Mouse (Mus musculus) ovary, postnatal 36 days (tissue): ENCODE results near the gene Pfn4.
"Not testable (repeated sequence)": the region's sequence is repeated elsewhere in the genome, so short reads cannot be mapped to it uniquely, and the experiment has no call there.

ENCODE experiments used
- DNase-seq: peaks from one replicate; pipeline ENCODE4 v3.0.0; 2022; ENCODE audit warnings: low spot score, mixed read lengths

Pfn4 gene

DNA sequence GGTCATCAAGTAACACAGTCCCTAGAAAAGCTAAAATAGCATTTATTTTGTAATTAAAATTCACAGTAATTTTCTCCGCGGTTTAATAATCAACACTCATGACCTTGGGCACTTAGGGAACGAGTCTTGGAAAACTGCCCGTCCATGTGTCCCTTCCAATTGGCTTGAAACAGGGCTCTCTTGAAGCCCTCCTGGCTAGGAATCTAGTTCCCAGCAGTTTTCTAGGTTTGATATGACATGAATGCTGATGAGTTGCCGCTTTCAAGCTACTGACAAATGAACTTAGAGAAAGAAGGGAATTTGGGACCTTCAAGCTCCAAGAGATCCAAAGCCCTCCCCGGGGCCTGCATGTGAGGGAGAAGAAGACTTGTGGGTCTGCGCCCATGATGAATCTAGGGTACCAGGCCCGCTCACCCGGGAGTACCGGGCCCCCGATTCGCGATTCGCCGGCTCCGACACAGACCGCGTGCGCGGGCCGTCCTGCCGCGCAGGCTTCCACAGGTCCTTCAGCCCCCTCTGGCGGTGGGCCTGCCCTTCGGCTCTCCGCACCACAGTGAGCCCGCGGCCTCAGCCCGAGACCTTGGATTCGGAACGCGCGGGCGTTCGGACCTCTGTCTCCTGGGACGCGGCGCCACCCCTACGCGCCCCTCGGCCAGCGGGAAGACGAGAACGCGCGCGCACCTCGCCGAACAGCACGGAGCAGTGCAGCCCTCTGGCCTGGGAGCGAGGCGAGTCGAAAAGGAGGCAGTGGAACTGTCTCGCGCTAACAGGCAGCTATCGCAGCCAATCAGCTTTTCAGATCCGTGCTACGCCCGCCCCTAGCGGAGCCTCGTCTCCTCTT lies at the start of gene Pfn4, which contains the start of gene Fam228b:
Pfn4 (plus strand) TSS at position 531 of the 841 bp plus-strand sequence.
Fam228b (minus strand) TSS at position 776 of the 841 bp plus-strand sequence.
- DNase-seq: peak; percentile 94

GRCm38 (mm10) chr12:4719066-4719761 lies 49.6 kb upstream of the Pfn4 start:
- DNase-seq: no peak

DNA sequence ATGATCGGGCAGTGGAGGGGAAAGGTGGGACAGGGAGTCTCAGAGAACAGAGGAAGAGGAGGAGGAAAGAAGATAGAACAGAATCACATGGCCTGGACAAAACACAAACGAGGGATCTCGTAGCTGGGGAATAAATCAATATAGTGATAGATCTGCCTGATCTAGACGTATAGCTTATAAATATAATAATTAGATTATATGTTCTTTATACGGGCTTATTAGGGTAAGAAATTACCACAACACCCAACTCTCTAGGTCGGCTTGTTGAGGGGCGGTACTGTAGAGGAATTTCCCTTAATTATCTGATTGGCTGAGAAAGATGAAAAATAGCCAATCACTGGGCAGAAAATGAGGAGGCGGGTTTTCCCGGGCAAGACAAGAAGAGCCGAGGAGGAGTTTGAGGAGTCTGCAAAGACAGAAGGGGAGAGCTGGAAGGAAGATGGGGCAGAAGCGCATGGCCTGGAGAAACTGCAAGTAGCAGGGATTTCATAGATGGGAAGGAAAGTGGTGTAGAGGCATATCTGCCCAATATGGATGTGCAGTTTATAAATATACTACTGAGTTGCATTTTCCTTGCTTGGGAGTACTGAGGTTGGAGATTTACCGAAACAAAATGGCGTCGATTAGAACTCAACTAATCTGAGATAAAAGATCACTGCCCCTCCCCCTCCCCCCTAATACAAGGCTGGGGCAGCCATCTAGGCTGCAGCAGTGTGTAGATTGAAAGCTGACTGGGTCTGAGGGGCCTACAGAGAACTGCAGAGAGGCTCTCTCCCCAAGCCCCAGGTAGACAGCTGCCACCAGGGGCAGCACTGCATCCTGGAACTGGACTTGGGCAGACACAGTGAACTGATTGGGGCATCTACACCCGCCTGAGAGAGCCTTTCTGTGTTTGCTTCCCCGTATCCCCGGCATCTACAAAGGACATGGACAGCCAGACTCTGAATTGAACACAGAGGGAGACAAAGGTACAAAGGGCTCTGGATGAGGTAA lies 48.8 kb upstream of the Pfn4 start:
- DNase-seq: no peak

GRCm38 (mm10) chr12:4729165-4729564 lies 39.7 kb upstream of the Pfn4 start:
- DNase-seq: no peak

DNA sequence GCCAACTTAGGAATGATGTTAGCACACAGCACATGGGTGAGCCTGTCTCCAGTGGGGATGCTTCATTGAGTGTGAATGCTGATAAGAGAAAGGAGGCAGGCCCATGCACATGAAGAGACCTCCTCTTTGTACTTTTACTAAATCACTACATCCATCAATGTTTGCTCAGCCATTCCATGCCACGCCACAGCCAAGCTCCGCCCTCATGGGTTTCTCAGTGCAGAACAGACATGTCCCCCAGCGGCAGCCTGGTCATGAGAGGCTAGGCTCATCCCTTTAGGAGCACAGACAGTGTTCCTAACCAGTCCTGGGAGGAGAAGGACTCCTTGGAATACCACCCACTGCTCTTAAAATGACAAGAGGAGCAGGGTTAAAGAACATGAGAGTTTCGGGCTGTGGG lies 37.2 kb upstream of the Pfn4 start:
- no peak for DNase-seq

DNA sequence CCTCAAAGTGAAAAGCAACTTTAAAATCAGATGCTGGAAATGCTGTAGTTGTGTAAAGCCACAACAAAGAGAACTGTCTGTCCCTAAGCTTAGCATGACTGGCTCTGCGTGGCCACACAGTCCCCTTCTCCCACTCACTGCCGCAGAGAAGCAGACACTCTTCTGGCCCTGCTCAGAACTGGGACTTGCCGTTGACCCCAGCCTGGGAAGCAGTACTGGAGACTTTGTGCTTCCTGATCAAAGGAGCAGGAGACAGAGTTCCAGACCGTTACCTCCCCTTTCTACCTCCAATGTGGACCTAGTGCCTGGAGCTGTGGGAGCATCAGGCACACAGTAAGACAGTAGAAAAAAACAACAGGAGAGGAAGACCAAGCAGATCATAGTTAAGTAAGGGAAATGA lies 36.5 kb upstream of the Pfn4 start:
- DNase-seq: no peak

DNA sequence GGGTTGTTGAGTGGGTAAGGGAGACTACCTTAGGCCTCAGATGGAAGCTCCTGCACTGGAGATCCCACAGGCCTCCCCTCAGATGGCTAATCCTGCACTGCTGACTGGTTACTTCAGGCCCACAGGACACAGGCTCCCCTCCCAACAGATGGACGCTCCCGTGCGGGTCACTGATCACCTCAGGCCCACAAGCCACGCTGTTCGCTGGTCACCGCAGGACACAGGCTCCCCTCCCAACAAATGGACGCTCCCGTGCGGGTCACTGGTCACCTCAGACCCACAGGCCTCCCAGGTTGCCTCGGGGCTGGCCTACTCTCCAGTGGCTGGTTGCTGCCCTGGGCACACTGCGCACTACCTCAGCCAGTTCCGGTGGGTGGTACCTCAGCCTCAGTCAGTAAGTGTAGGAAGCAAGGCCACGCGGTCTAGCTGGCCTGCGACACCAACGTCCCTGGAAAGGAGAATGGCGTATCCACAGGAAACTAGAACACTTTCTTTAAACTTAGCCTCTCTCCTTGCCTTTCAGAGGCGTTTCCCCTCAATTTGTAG lies 30.7 kb upstream of the Pfn4 start, which contains the start of gene Fam228a:
Fam228a (minus strand) TSS at position 400 of the 546 bp plus-strand sequence.
- DNase-seq: no peak

- no peak for DNase-seq
Measured at GRCm38 (mm10) chr12:4740823-4741222, 28.0 kb upstream of the Pfn4 start.

- DNase-seq: no peak
Measured at GRCm38 (mm10) chr12:4742183-4742582, 26.6 kb upstream of the Pfn4 start.

DNA sequence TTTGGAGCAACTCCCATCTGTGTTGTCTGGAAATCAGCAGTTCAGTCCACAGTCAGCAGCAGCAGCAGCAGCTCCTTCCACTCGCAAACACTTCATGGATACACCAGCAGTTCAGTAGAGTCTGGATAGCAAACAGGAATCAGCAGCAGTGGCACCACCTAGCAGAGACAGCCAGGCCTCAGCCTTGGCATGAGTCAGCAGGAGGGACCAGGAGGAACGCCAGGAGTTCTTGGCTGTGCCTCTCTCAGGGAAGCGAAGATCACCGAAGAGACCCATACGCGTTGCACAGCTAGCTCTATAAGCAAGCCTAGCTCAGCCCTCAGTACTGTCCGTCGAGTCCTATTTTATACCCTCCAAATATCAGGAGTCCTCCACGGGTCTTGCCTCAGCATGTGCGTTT lies 24.3 kb upstream of the Pfn4 start:
- no peak for DNase-seq

GRCm38 (mm10) chr12:4754451-4754850 lies 14.4 kb upstream of the Pfn4 start:
- not testable (repeated sequence) for DNase-seq

DNA sequence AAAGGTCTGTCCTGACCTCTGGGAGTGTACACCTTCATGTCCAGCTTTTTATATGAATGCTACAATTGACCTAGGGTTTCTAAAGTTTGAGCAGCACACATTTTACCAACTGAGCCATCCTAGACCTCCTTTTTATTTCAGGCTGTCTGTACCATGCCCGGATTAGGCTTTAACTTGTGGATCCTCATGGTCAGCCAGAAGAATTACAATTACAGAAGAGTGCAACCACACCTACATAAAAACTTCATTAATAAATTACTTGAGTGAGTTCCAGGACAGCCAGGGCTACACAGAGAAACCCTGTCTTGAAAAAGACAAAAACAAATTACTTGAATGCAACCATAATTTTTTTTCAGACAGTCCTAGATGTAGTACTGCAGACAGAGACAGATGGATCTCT lies 11.8 kb upstream of the Pfn4 start:
- DNase-seq: no peak

DNA sequence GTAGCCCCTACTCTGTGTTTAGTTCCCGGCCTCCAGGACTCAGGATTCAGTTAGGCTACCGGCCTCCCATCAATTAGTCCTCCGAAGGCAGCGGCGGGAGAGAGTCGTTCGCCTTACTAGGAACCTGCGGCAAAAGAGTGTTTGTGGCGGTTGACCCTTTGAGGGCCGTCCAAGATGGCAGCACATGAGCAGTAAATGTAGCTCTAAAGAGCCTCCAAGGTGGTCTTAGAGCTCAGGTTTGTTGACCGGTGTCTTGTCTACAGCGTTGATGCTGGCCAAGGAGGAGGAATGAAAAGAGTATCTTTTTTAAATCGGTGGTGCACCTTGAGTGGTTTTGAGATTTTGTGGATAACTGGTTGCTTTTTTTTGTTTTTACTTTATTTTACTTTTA lies 506 bp downstream of the Pfn4 start:
- DNase-seq: no peak

GRCm38 (mm10) chr12:4774895-4775587 lies 6.2 kb downstream of the Pfn4 start:
- no peak for DNase-seq

DNA sequence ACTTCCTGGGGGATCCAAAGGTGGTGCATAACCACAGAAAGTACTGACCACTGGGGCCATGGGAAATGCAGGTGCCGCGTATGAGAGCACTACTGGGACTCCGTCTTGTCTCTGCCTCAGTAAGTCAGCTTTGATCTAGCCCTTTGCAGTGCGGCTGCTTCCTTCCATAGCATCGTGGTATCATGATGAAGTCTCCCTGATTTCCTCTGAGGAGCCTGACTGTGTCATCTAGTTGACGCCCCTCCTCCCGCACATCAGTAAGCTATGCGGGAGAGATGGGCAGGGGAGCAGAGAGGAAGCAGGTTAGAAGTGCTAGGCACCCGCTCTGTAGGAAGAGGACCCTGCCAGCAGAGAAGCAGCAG lies 6.7 kb downstream of the Pfn4 start:
- DNase-seq: no peak

DNA sequence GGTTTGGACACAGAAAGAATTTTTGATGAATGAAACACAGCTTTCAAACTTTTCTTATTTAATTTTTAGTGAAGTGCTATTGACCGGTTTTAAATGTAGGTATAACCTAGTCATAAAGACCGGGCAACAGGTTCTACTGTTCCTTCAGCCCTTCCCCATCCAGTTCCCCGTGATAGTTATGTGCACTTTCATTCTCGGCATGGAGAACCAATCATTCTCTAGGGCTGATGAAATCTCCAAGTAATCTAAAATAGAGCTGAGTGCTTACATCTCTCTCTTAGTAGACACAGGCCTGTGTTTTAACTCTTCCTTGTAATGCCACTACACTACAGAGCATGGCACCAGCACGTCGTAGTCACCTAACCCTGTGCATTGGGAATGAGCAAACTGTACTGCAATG lies 8.9 kb downstream of the Pfn4 start:
- DNase-seq: no peak

DNA sequence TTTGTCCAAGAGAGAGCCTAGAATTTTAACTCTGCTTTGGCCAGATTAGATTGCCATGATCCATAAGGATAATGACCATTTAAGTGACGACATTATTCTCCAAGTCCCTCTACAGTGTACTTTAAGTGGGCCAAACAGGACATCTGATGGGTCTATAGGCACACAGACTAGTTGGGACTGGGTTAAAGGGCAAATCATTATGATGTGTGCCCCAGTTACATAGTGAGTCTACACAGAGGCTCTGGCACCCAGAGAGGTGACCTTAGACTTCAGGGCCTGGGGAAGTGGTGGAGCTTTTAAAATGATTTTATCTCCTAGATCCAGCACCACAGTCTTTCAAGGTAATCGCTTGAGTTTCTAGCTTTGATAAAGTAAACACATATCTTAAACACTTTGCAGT lies 11.4 kb downstream of the Pfn4 start:
- no peak for DNase-seq

GRCm38 (mm10) chr12:4781270-4781669 lies 12.4 kb downstream of the Pfn4 start:
- no peak for DNase-seq

- DNase-seq: not testable (repeated sequence)
Measured at GRCm38 (mm10) chr12:4781725-4782404, 13.0 kb downstream of the Pfn4 start.

DNA sequence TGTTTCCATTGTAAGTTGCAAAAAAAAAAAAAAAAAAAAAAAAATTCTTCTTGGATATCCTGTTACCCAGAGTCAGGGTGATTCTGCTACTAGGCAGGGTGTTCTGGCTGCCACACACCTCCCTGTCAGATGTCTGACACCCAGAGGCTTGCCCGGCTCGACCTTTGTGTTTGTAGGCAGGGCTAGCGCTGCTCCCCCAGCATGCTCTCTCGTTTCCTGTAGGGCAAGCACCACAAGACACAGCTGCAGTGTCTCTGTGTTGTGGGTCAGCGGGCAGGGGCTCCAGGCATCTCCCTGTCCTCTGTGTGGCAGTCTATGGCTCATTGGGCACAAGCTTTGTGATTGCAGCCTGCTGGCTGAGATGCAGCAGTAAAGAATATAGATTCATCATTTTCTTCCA lies 14.8 kb downstream of the Pfn4 start:
- DNase-seq: no peak

DNA sequence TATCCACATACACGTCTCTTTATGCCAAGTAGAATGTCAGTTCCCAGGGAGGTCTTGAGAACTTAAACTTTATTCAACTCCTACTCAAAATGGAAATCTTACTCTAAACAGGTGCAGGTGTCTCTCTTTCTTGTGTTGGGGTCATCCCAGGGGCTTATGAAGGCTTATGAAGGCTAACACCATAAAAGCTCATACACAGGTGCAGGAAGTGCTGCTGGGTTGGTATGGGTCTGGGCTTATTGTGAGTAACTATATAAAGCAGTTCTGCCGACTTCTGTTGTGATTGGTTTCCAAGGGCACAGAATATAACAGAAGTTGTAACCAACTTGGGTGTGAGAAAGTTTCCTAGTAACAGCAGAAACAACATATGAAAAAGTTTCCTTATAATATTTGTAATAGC lies 15.6 kb downstream of the Pfn4 start:
- no peak for DNase-seq
